In genomic region chr13:56641746-56642145, GRCm38 (mm10) we compare ENCODE assay signal across 11 mouse cellular contexts. TPM values are rescaled to one million over a fixed set of nuclear protein-coding genes. Genes with fewer than 3 reads are reported as not detected.
A peak's percentile ranks its signal among the peaks of the same experiment; 100 is the strongest.
DNase-seq lines count a peak whose midpoint lies in the region; ATAC-seq and TF ChIP-seq lines count a peak whose summit lies in the region.
"Had no signal": no experiment of that assay in that cellular context is flagged by ENCODE, and none has a peak within 500 bp of the region (broad histone marks: within the 10 kb centered on the region; RNA-seq: fewer than 3 reads in every experiment).

No protein-coding gene starts in this region.

- TF ChIP-seq CTCF in forebrain, postnatal 0 days (IDR thresholded peaks at IDR 0.05; ENCODE audit: low read depth), result peak; percentile 51
- peak; percentile 56 for TF ChIP-seq CTCF in midbrain, postnatal 0 days (IDR thresholded peaks at IDR 0.05)
- peak; percentile 67; the same call in 1 of the 2 replicates for TF ChIP-seq CTCF in bone marrow, adult 2 months (IDR thresholded peaks at IDR 0.05; ENCODE audit: control insufficient read depth, insufficient read depth, low read length)

- H3K4me2 ChIP-seq in forebrain, postnatal 0 days (ENCODE audit: low read depth), result no peak overlapping the region
- H3K4me2 ChIP-seq in forebrain, embryonic 13.5 days, result no peak overlapping the region
- no peak overlapping the region for H3K4me2 ChIP-seq in midbrain, postnatal 0 days (ENCODE audit: low read depth, low read length, poor library complexity, severe bottlenecking)
- H3K4me2 ChIP-seq in midbrain, embryonic 11.5 days, result no peak overlapping the region
- H3K4me2 ChIP-seq in limb, embryonic 11.5 days (ENCODE audit: low read depth, severe bottlenecking), result no peak overlapping the region
- H3K4me2 ChIP-seq: heart, embryonic 13.5 days; limb, embryonic 15.5 days had no signal

- no peaks in the 10 kb centered on the region for H3K9me3 ChIP-seq in forebrain, postnatal 0 days (ENCODE audit: low read length)
- no peaks in the 10 kb centered on the region for H3K9me3 ChIP-seq in forebrain, embryonic 13.5 days (replicated peaks)
- H3K9me3 ChIP-seq in midbrain, postnatal 0 days (ENCODE audit: low read length), result no peaks in the 10 kb centered on the region
- H3K9me3 ChIP-seq in midbrain, embryonic 11.5 days (ENCODE audit: control insufficient read depth, low read length), result no peaks in the 10 kb centered on the region
- H3K9me3 ChIP-seq in limb, embryonic 11.5 days (ENCODE audit: control insufficient read depth, low read length), result no peaks in the 10 kb centered on the region
- H3K9me3 ChIP-seq: heart, embryonic 13.5 days; limb, embryonic 15.5 days had no signal

- DNase-seq in forebrain, postnatal 0 days, result no peak
- no peak for DNase-seq in midbrain, postnatal 0 days (ENCODE audit: low spot score)
- no peak for DNase-seq in midbrain, embryonic 11.5 days (ENCODE audit: low spot score, missing footprints)
- DNase-seq in limb, embryonic 11.5 days (ENCODE audit: low spot score), result peak; percentile 50
- no peak for DNase-seq in cerebellum, adult 8-10 months

- no peak overlapping the region for H3K9ac ChIP-seq in forebrain, postnatal 0 days
- no peak overlapping the region for H3K9ac ChIP-seq in forebrain, embryonic 13.5 days
- H3K9ac ChIP-seq in midbrain, postnatal 0 days (replicated peaks; ENCODE audit: low read length, poor library complexity, severe bottlenecking), result no peak overlapping the region
- H3K9ac ChIP-seq in midbrain, embryonic 11.5 days (ENCODE audit: low read length), result no peak overlapping the region
- H3K9ac ChIP-seq in limb, embryonic 11.5 days (ENCODE audit: low read length), result no peak overlapping the region
- H3K9ac ChIP-seq: heart, embryonic 13.5 days; limb, embryonic 15.5 days had no signal

- H3K4me3 ChIP-seq in forebrain, postnatal 0 days (ENCODE audit: low read depth, low read length), result no peak overlapping the region
- no peak overlapping the region for H3K4me3 ChIP-seq in forebrain, embryonic 13.5 days
- no peak overlapping the region for H3K4me3 ChIP-seq in midbrain, postnatal 0 days (ENCODE audit: low read depth, low read length)
- H3K4me3 ChIP-seq in midbrain, embryonic 11.5 days (ENCODE audit: low read depth, low read length), result no peak overlapping the region
- no peak overlapping the region for H3K4me3 ChIP-seq in bone marrow, adult 2 months (replicated peaks; ENCODE audit: control insufficient read depth, low read depth, low read length)
- H3K4me3 ChIP-seq in limb, embryonic 11.5 days (ENCODE audit: low read depth, low read length), result no peak overlapping the region
- H3K4me3 ChIP-seq: heart, embryonic 13.5 days; limb, embryonic 15.5 days had no signal

- WGBS in forebrain, postnatal 0 days, result 90% methylated on average over 2 of the region's 2 CpGs
- 81% methylated on average over 2 of the region's 2 CpGs for WGBS in forebrain, embryonic 13.5 days
- 96% methylated on average over 2 of the region's 2 CpGs for WGBS in midbrain, postnatal 0 days
- 88% methylated on average over 2 of the region's 2 CpGs for WGBS in midbrain, embryonic 11.5 days
- WGBS in bone marrow, adult 2 months, result 72% methylated on average over 2 of the region's 2 CpGs
- 87% methylated on average over 2 of the region's 2 CpGs for WGBS in limb, embryonic 11.5 days

- H3K4me1 ChIP-seq in forebrain, postnatal 0 days (ENCODE audit: insufficient read depth), result no peaks in the 10 kb centered on the region
- H3K4me1 ChIP-seq in forebrain, embryonic 13.5 days, result no peaks in the 10 kb centered on the region
- no peaks in the 10 kb centered on the region for H3K4me1 ChIP-seq in midbrain, postnatal 0 days (ENCODE audit: insufficient read depth, low read length)
- H3K4me1 ChIP-seq in midbrain, embryonic 11.5 days (ENCODE audit: control insufficient read depth, insufficient read depth, low read length), result no peaks in the 10 kb centered on the region
- H3K4me1 ChIP-seq in bone marrow, adult 2 months (ENCODE audit: control insufficient read depth, insufficient read depth, low read length), result no peaks in the 10 kb centered on the region
- peaks cover 7% of the 10 kb centered on the region; the same call in 1 of the 2 replicates for H3K4me1 ChIP-seq in limb, embryonic 11.5 days (ENCODE audit: control insufficient read depth, insufficient read depth, low read length)

- H3K27me3 ChIP-seq in forebrain, postnatal 0 days (ENCODE audit: insufficient read depth, low read length), result no peaks in the 10 kb centered on the region
- H3K27me3 ChIP-seq in forebrain, embryonic 13.5 days, result no peaks in the 10 kb centered on the region
- no peaks in the 10 kb centered on the region for H3K27me3 ChIP-seq in midbrain, postnatal 0 days (ENCODE audit: insufficient read depth, low read length)
- no peaks in the 10 kb centered on the region for H3K27me3 ChIP-seq in midbrain, embryonic 11.5 days (ENCODE audit: control insufficient read depth, insufficient read depth, low read length)
- H3K27me3 ChIP-seq in limb, embryonic 11.5 days (ENCODE audit: control insufficient read depth, insufficient read depth, low read length), result no peaks in the 10 kb centered on the region
- H3K27me3 ChIP-seq: heart, embryonic 13.5 days; limb, embryonic 15.5 days had no signal

- H3K27ac ChIP-seq in forebrain, postnatal 0 days (ENCODE audit: low read depth, low read length), result no peak overlapping the region
- no peak overlapping the region for H3K27ac ChIP-seq in forebrain, embryonic 13.5 days
- no peak overlapping the region for H3K27ac ChIP-seq in midbrain, postnatal 0 days (ENCODE audit: low read depth, low read length)
- no peak overlapping the region for H3K27ac ChIP-seq in midbrain, embryonic 11.5 days (ENCODE audit: low read depth, low read length)
- H3K27ac ChIP-seq in bone marrow, adult 2 months (ENCODE audit: control insufficient read depth, insufficient read depth, low read depth, low read length, poor library complexity), result no peak overlapping the region
- no peak overlapping the region for H3K27ac ChIP-seq in limb, embryonic 11.5 days (replicated peaks; ENCODE audit: low read depth, low read length)
- H3K27ac ChIP-seq: heart, embryonic 13.5 days; limb, embryonic 15.5 days had no signal

- no peak for TF ChIP-seq POLR2A in bone marrow, adult 2 months (IDR thresholded peaks at IDR 0.05; ENCODE audit: borderline replicate concordance, control insufficient read depth, low read depth, low read length)

- H3K36me3 ChIP-seq in forebrain, postnatal 0 days (ENCODE audit: insufficient read depth), result no peaks in the 10 kb centered on the region
- H3K36me3 ChIP-seq in forebrain, embryonic 13.5 days (ENCODE audit: poor library complexity, severe bottlenecking), result no peaks in the 10 kb centered on the region
- no peaks in the 10 kb centered on the region for H3K36me3 ChIP-seq in midbrain, postnatal 0 days (ENCODE audit: insufficient read depth, low read length)
- H3K36me3 ChIP-seq in midbrain, embryonic 11.5 days (ENCODE audit: control insufficient read depth, insufficient read depth, low read length), result no peaks in the 10 kb centered on the region
- H3K36me3 ChIP-seq in limb, embryonic 11.5 days (ENCODE audit: control insufficient read depth, insufficient read depth, low read length), result peaks cover 3% of the 10 kb centered on the region

- no peak for ATAC-seq in forebrain, postnatal 0 days
- ATAC-seq in forebrain, embryonic 13.5 days, result no peak
- ATAC-seq in midbrain, postnatal 0 days (ENCODE audit: low FRiP score), result no peak
- no peak for ATAC-seq in midbrain, embryonic 11.5 days (ENCODE audit: low FRiP score)
- no peak for ATAC-seq in limb, embryonic 11.5 days (ENCODE audit: insufficient number of reproducible peaks, low FRiP score, low TSS enrichment, low read depth)
- no peak for ATAC-seq in megakaryocyte-erythroid progenitor cell, adult 5-6 weeks (replicated peaks; ENCODE audit: low FRiP score, low TSS enrichment, poor library complexity, severe bottlenecking)

RNA-seq across cellular contexts. Expression of gene Tgfbi, which starts 32.4 kb away (rescaled TPM):
- 4.3 and 4.8 TPM in 2 replicates for total RNA-seq in forebrain, postnatal 0 days (2014; rRNA removed)
- 4.9 and 5.3 TPM in 2 replicates for polyA plus RNA-seq in forebrain, postnatal 0 days (2015; fragmentation: Nextera tagmentation; extraction: Ambion mirVana)
- polyA plus RNA-seq in forebrain, embryonic 13.5 days (2015; fragmentation: Nextera tagmentation; extraction: Ambion mirVana), result 4.8 and 6.9 TPM in 2 replicates
- 6.3 and 7.5 TPM in 2 replicates for total RNA-seq in midbrain, postnatal 0 days (2014; rRNA removed)
- 3.0 and 3.4 TPM in 2 replicates for polyA plus RNA-seq in midbrain, postnatal 0 days (2015; fragmentation: Nextera tagmentation; extraction: Ambion mirVana)
- 20.2 and 25.3 TPM in 2 replicates for polyA plus RNA-seq in midbrain, embryonic 11.5 days (2014; fragmentation: Nextera tagmentation; extraction: Ambion mirVana)
- polyA plus RNA-seq in bone marrow, adult 2 months (2011; ENCODE audit: insufficient read depth, insufficient read length, low replicate concordance, missing spikeins), result 18.7 and 49.4 TPM in 2 replicates
- polyA plus RNA-seq in limb, embryonic 11.5 days (2014; fragmentation: Nextera tagmentation; extraction: Ambion mirVana), result 47.3 and 48.2 TPM in 2 replicates
- 0.28 TPM in 1 of 2 replicates, not detected in the other for total RNA-seq in megakaryocyte-erythroid progenitor cell, adult 5-6 weeks (2014; fragmentation: Nextera tagmentation)
- total RNA-seq in megakaryocyte-erythroid progenitor cell, adult 5-6 weeks (2017), result 0.72 and 1.5 TPM in 2 replicates
- total RNA-seq: MEL had no signal
